Mouse (Mus musculus) small intestine, adult 2 months (tissue): ENCODE data around the gene Rnft2.

Experiments used
- CTCF ChIP-seq: fragments of 200-500 bp; IDR thresholded peaks from 2 replicates; pipeline ENCODE4 v1.5.1; 2012; ENCODE audit warnings: low read depth, mild to moderate bottlenecking, control low read depth, inconsistent platforms, low read length, moderate library complexity, mixed read lengths; ENCODE audit not compliant: insufficient replicate concordance, insufficient read length; ENCODE audit errors: extremely low read depth
- POLR2A ChIP-seq: fragments of 200-500 bp; IDR thresholded peaks from 2 replicates; pipeline ENCODE4 v1.6.1; 2012; ENCODE audit warnings: low read depth, mild to moderate bottlenecking, control low read depth, inconsistent platforms, low read length, moderate library complexity

GRCm38 (mm10) chr5:118214012-118214411 is 30.9 kb downstream of the Rnft2 start:
- TF ChIP-seq POLR2A (no peak), CTCF (no peak)
